Mouse (Mus musculus): ENCODE results near the gene Tfe3. TPM values are rescaled to one million over a fixed set of nuclear protein-coding genes. Genes with fewer than 3 reads are reported as not detected.
A peak's percentile ranks its signal among the peaks of the same experiment; 100 is the strongest.
"Not testable (repeated sequence)": the region's sequence is repeated elsewhere in the genome, so short reads cannot be mapped to it uniquely, and the experiment has no call there.

Gene Tfe3
- total and polyA plus RNA-seq, 2 experiments from 2014 or later: 20.1 to 20.4 TPM

DNA sequence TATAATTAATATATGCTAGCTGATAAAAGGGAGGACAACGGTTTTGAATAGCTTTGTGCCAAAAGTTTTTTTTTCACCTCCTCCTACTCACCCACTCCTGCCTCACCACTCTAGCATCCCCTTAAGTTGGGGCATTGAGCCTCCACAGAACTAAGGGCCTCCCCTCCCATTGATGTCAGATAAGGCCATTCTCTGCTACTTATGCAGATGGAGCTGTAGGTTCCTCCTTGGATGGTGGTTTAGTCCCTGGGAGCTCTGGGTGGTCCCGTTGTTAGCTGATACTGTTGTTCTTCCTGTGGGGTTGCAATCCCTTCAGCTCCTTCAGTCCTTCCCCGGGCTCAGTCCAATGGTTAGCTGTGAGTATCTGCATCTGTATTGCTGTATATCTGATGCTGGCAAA is 16.9 kb downstream of the Tfe3 start:
- DNase-seq (no peak), ATAC-seq (no peak)
- H3K4me1 ChIP-seq (ENCODE audit: insufficient read depth): no peaks in the 10 kb centered on the region
- H3K4me2 ChIP-seq (ENCODE audit: low read depth): no peak overlapping the region
- no peak overlapping the region for H3K27ac ChIP-seq (ENCODE audit: low read depth, low read length)
- no peaks in the 10 kb centered on the region for H3K27me3 ChIP-seq (ENCODE audit: insufficient read depth, low read length)
- WGBS: 27% methylated on average over 3 of the region's 3 CpGs
- H3K4me3 ChIP-seq (ENCODE audit: low read depth, low read length): no peak overlapping the region
- H3K9ac ChIP-seq: no peak overlapping the region
- H3K36me3 ChIP-seq (ENCODE audit: insufficient read depth): no peaks in the 10 kb centered on the region
- no peak for TF ChIP-seq CTCF (IDR thresholded peaks at IDR 0.05; ENCODE audit: low read depth)
- no peaks in the 10 kb centered on the region for H3K9me3 ChIP-seq (ENCODE audit: low read length)

DNA sequence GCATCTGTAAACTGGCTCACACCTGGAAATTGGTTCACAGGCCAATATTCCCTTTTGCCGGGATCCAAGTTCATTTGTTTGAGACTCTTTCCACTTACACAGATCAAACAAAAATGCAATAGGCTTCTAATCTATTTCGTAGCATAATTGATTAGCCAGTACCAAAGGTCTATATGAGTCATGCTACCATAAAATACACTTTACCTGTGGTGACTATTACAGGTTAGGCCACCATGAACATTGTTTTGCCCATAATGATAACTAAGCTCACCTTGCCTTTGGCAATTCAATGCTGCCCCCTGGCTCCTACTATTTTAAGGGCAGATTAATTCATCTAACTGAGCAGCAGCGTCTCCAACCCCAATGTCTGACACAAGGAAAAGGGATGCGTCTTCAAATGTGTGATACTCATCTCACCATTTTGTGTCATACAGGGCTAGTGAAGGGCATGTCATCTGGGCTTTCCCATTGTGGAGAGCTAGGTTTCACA is 20.3 kb downstream of the Tfe3 start:
- no peaks in the 10 kb centered on the region for H3K36me3 ChIP-seq (ENCODE audit: insufficient read depth)
- ATAC-seq (no peak), DNase-seq (no peak)
- H3K4me2 ChIP-seq (ENCODE audit: low read depth): no peak overlapping the region
- no peaks in the 10 kb centered on the region for H3K9me3 ChIP-seq (ENCODE audit: low read length)
- no peak for TF ChIP-seq CTCF (IDR thresholded peaks at IDR 0.05; ENCODE audit: low read depth)
- H3K4me1 ChIP-seq (ENCODE audit: insufficient read depth): no peaks in the 10 kb centered on the region
- no peaks in the 10 kb centered on the region for H3K27me3 ChIP-seq (ENCODE audit: insufficient read depth, low read length)
- no peak overlapping the region for H3K27ac ChIP-seq (ENCODE audit: low read depth, low read length)
- H3K4me3 ChIP-seq (ENCODE audit: low read depth, low read length): no peak overlapping the region
- no peak overlapping the region for H3K9ac ChIP-seq
- 78% methylated on average over 4 of the region's 4 CpGs for WGBS

DNA sequence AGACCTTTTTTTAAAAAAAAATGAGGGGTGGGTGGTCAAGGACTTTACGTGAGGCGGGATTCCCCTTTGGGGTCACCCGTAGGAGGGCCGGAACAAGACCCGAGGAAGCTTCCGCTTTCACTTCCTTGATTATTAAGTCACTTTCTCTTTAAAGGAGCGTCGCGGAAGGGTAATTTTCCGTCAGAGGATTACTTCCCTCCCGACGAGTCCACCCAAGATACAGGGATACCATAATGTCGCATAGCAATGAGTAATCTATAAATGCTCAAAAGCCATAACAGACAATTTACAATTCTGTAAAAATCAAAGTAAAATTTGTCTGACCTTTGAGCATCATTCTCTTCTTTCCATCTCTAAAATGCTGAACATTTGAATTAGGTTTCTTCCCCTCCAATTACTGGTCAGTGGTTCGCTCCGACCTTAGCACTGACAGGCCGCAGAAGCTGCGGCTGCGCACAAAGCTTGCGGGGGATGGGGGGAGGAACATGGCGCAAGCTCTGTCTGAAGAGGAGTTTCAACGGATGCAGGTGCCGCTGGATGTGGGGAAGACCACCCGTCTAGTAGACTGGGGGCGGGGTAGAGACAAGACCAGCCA is 27.3 kb downstream of the Tfe3 start, which contains the start of gene Gripap1:
TSS of gene Gripap1 (plus strand) at position 224 of the 595 bp plus-strand sequence.
- Histone ChIP-seq H3K27ac (ENCODE audit: low read depth, low read length) (peak within 1 kb of the TSS; percentile 74), H3K4me3 (ENCODE audit: low read depth, low read length) (peak within 1 kb of the TSS; percentile 55), H3K9me3 (ENCODE audit: low read length) (no peaks in the 10 kb centered on the region), H3K4me2 (ENCODE audit: low read depth) (peak within 1 kb of the TSS; percentile 49), H3K36me3 (ENCODE audit: insufficient read depth) (no peaks in the 10 kb centered on the region), H3K27me3 (ENCODE audit: insufficient read depth, low read length) (no peaks in the 10 kb centered on the region), H3K4me1 (ENCODE audit: insufficient read depth) (no peaks in the 10 kb centered on the region), H3K9ac (peak within 1 kb of the TSS; percentile 53)
- ATAC-seq: peak; percentile 94
- DNase-seq: peak; percentile 90
- 23% methylated on average over 24 of the region's 24 CpGs for WGBS
- no peak for TF ChIP-seq CTCF (IDR thresholded peaks at IDR 0.05; ENCODE audit: low read depth)

DNA sequence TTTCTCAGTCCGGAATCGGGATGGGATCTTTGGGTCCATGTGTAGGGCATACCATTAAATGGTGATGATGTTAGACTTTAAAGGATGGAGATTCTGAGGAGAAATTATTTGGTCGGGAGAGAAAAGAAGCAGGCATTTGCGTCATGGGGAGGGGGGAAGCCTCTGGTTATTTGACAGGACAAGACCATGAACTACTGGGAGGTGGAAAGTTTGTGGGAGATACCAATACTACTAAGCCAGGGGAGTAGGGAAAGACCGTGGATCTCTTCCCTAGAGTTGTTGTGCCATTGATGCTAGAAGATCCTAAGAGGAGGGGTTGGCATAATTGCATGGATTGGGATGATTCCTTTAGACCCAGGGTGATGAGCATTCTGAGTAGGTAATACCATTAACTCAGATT is 27.9 kb downstream of the Tfe3 start:
- 27% methylated on average over 5 of the region's 5 CpGs for WGBS
- peak; percentile 18; the same call in 1 of the 2 replicates for ATAC-seq

DNA sequence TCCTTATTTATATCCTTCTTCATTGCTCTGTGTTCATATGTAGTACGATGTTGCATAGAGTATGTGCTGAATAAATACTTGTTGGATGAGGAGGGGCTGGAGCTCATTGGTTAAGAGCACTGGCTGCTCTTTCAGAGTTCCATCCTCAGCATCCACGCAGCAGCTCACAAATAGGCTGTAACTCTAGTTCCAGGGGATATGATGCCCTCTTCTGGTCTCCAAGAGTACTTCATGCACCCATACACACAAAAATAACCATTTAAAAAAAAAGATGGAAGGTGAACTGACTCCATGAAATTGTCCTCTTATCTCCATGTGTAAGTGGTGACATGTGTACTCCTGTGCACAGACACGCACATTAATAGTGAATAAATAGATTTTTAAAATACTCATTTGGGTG is 31.0 kb downstream of the Tfe3 start:
- H3K4me3 ChIP-seq (ENCODE audit: low read depth, low read length): no peak overlapping the region
- H3K36me3 ChIP-seq (ENCODE audit: insufficient read depth): no peaks in the 10 kb centered on the region; the same call in 1 of the 2 replicates
- DNase-seq (peak; percentile 25), ATAC-seq (peak; percentile 37; the same call in 1 of the 2 replicates)
- no peak overlapping the region for H3K4me2 ChIP-seq (ENCODE audit: low read depth)
- H3K9ac ChIP-seq: no peak overlapping the region
- H3K27me3 ChIP-seq (ENCODE audit: insufficient read depth, low read length): no peaks in the 10 kb centered on the region
- H3K9me3 ChIP-seq (ENCODE audit: low read length): no peaks in the 10 kb centered on the region
- peak; percentile 54 for TF ChIP-seq CTCF (IDR thresholded peaks at IDR 0.05; ENCODE audit: low read depth)
- H3K4me1 ChIP-seq (ENCODE audit: insufficient read depth): no peaks in the 10 kb centered on the region
- H3K27ac ChIP-seq (ENCODE audit: low read depth, low read length): no peak overlapping the region
- WGBS: 50% methylated on average over 3 of the region's 3 CpGs

More for the DNA sequence above, 27.9 kb downstream of the Tfe3 start:
- no peaks in the 10 kb centered on the region for H3K9me3 ChIP-seq (ENCODE audit: low read length)
- no peaks in the 10 kb centered on the region for H3K27me3 ChIP-seq (ENCODE audit: insufficient read depth, low read length)
- H3K4me1 ChIP-seq (ENCODE audit: insufficient read depth): no peaks in the 10 kb centered on the region
- H3K36me3 ChIP-seq (ENCODE audit: insufficient read depth): no peaks in the 10 kb centered on the region; the same call in 1 of the 2 replicates
- H3K9ac ChIP-seq: peak overlapping the region; percentile 53
- no peak for DNase-seq
- peak overlapping the region; percentile 74 for H3K27ac ChIP-seq (ENCODE audit: low read depth, low read length)
- peak overlapping the region; percentile 55 for H3K4me3 ChIP-seq (ENCODE audit: low read depth, low read length)
- TF ChIP-seq CTCF (IDR thresholded peaks at IDR 0.05; ENCODE audit: low read depth): no peak
- peak overlapping the region; percentile 49 for H3K4me2 ChIP-seq (ENCODE audit: low read depth)

DNA sequence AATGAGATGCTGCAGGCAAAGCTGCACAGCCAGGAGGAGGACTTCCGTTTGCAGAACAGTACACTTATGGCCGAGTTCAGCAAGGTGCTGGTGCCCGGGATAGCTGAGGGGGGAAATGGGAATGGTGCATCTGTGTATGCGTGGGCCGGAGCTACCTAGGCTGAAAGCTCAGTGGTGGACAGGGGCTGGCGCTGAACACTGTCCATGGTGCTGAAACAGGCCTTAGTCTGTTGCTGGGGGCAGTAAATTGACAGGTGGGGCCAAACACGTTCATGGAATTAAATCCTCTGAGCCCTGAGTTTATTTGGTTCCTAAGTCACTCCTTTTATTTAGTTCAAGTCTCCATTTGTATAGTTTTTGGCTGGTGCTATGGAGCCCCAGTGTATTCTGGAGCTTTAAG is 32.7 kb downstream of the Tfe3 start:
- no peak overlapping the region for H3K4me3 ChIP-seq (ENCODE audit: low read depth, low read length)
- WGBS: 44% methylated on average over 7 of the region's 7 CpGs
- TF ChIP-seq CTCF (IDR thresholded peaks at IDR 0.05; ENCODE audit: low read depth): no peak
- no peak overlapping the region for H3K4me2 ChIP-seq (ENCODE audit: low read depth)
- no peak for ATAC-seq
- H3K4me1 ChIP-seq (ENCODE audit: insufficient read depth): no peaks in the 10 kb centered on the region
- no peak overlapping the region for H3K27ac ChIP-seq (ENCODE audit: low read depth, low read length)
- no peaks in the 10 kb centered on the region for H3K9me3 ChIP-seq (ENCODE audit: low read length)
- H3K27me3 ChIP-seq (ENCODE audit: insufficient read depth, low read length): no peaks in the 10 kb centered on the region
- no peak overlapping the region for H3K9ac ChIP-seq
- no peak for DNase-seq
- H3K36me3 ChIP-seq (ENCODE audit: insufficient read depth): peaks cover 9% of the 10 kb centered on the region; the same call in 1 of the 2 replicates

DNA sequence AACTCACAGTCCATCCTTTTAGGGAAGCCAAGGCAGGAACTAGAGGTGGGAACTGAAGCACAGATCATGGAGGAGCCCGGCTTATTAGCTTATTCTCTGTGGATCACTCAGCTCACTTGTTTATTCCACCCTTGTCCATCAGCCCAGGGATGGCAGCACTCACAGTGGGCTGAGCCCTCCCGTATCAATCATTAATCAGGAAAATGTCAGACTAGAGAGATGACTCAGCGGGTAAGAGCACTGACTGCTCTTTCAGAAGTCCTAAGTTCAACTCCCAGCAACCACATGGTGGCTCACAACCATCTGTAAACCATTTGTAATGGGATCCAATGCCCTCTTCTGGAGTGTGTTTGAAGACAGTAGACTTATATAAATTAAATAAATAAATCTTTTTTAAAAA is 35.0 kb downstream of the Tfe3 start:
- Histone ChIP-seq H3K36me3 (ENCODE audit: insufficient read depth) (peaks cover 16% of the 10 kb centered on the region; the same call in 1 of the 2 replicates), H3K27me3 (ENCODE audit: insufficient read depth, low read length) (no peaks in the 10 kb centered on the region), H3K9ac (no peak overlapping the region), H3K27ac (ENCODE audit: low read depth, low read length) (no peak overlapping the region), H3K4me3 (ENCODE audit: low read depth, low read length) (no peak overlapping the region), H3K9me3 (ENCODE audit: low read length) (no peaks in the 10 kb centered on the region), H3K4me1 (ENCODE audit: insufficient read depth) (no peaks in the 10 kb centered on the region), H3K4me2 (ENCODE audit: low read depth) (no peak overlapping the region)
- 88% methylated on average over 3 of the region's 3 CpGs for WGBS
- TF ChIP-seq CTCF (IDR thresholded peaks at IDR 0.05; ENCODE audit: low read depth): no peak
- no peak for ATAC-seq
- no peak for DNase-seq

DNA sequence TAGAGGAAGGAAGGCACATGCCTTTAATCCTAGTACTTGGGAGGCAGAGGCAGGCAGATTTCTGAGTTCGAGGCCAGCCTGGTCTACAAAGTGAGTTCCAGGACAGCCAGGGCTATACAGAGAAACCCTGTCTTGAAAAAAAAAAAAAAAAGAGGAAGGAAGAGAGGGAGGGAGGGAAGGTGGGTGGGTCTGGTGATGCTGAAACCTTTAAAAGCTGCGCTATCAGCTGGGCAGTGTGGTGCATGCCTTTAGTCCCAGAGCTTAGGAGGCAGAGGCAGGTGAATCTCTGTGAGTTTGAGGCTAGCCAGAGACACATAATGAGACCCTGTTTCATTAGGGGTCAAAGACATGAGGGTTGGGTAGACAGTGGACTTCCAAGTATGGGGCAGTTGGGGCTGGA is 39.8 kb downstream of the Tfe3 start:
- 88% methylated on average over 2 of the region's 2 CpGs for WGBS

More for the DNA sequence above, 39.8 kb downstream of the Tfe3 start:
- H3K27me3 ChIP-seq (ENCODE audit: insufficient read depth, low read length); H3K9ac ChIP-seq; H3K27ac ChIP-seq (ENCODE audit: low read depth, low read length); H3K9me3 ChIP-seq (ENCODE audit: low read length); ATAC-seq; DNase-seq; H3K4me2 ChIP-seq (ENCODE audit: low read depth); H3K4me1 ChIP-seq (ENCODE audit: insufficient read depth); H3K4me3 ChIP-seq (ENCODE audit: low read depth, low read length): not testable (repeated sequence)
- H3K36me3 ChIP-seq (ENCODE audit: insufficient read depth): peaks cover 23% of the 10 kb centered on the region; the same call in 1 of the 2 replicates

All from forebrain, postnatal 0 days (tissue).